Mouse (Mus musculus) layer of hippocampus, adult 9-10 months (tissue): ENCODE measurements around the gene Dennd1a.

Source experiments
- DNase-seq: peaks from one replicate; pipeline ENCODE4 v3.0.0; 2022; ENCODE audit warnings: low spot score

Dennd1a gene

GRCm38 (mm10) chr2:38164326-38165035, 122.7 kb downstream of the Dennd1a start:
- no peak for DNase-seq

- no peak for DNase-seq
Measured at GRCm38 (mm10) chr2:38162486-38162885, 124.7 kb downstream of the Dennd1a start.

DNA sequence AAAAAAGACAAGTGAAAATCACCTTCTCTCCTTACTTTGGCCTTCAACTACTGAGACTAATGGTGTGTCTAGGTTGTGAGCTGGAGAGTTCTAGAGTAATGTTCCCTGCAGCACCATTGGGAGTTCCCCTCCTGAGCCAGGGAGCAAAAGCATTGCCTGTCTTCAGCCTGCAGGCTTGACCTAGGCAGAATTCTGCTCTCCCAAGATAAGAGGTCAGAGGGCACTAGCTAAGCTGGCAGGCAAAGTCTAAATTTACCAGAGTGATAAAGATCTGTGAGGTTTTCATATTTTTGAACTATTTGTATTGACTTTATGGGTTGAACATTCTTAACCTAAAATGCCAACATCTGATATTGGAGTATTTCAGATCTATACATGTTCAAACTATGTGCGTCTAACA, 125.7 kb downstream of the Dennd1a start:
- DNase-seq, result no peak

DNA sequence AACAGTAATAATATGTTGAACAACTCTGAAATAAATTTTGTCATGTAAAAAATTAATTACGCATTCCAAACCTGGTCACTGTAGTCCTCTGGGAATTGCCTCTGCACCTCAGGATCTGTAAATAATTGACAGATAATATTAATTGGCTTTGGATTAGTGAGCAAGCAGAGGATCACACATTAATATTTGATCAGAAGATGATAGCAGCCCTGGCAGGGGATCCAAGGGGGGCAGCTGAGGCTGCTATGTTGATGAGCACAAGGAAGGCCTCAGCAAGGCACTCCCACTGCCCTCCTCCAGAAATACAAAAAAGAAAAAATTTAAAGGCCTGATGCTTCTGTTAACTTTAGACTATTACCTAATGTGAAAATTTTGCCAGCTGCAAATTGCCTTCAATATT, 127.5 kb downstream of the Dennd1a start:
- DNase-seq, result no peak

DNA sequence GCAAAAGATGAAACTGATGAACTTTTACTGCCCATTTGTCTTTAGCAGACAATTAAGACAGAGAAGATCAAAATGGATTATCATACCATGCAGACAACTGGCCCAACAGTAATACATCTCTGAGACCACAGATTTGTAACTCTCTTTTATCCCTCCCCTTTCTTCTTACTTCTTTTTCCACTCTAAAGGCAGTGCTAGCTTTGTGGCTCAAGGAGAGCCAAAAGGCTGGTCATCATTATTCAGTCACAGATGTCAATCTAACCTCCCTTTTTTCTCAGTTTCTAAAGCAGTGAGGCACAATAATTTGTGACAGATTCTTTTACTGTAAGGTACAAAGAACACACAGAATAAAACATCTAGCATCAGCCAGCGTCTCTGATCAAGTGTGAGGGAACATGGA, 130.2 kb downstream of the Dennd1a start:
- no peak for DNase-seq

GRCm38 (mm10) chr2:38156001-38156400, 131.2 kb downstream of the Dennd1a start:
- DNase-seq, result no peak

GRCm38 (mm10) chr2:38144831-38145230, 142.4 kb downstream of the Dennd1a start:
- DNase-seq, result no peak

GRCm38 (mm10) chr2:38144067-38144779, 143.0 kb downstream of the Dennd1a start:
- DNase-seq, result no peak

GRCm38 (mm10) chr2:38142905-38143304, 144.3 kb downstream of the Dennd1a start:
- DNase-seq, result no peak

DNA sequence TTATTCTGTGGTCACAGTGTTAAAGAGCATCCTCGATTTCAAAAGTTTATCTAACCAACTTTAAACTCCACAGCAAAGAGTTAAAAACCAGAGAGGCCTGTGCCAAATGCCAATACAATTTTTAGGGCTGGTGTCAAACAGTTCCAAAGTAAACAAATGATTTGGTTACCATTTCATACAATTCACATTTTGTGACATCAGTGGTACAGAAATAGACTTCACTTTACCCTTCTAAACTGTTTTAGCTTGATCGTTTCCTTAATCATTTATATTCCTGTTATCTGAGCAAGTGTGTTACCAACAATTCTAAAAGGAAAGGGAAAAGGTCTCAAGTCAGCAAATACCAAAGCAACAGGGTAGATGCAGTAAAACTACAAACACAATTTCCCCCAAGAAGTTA, 145.0 kb downstream of the Dennd1a start:
- DNase-seq, result no peak

DNA sequence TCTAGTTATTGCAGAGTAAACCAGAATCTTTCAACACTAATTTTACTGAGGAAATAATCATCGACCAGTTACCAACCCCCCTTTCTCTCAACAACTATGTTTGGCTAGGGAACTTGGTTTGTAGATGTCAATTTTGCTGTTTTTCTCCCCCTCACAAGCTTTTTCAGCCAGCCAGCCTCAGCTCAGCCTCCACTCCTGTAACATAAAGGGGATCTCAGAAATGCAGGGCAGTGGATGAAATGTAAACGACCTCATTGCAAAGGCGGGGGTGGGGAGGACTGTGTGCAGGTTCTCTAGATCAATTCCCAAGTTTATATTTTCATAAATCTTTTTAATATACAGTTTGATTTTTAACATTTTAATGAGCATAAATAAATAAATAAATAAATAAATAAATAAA, 147.7 kb downstream of the Dennd1a start:
- DNase-seq, result no peak

GRCm38 (mm10) chr2:38137086-38137485, 150.1 kb downstream of the Dennd1a start:
- no peak for DNase-seq

- DNase-seq, result no peak
Measured at GRCm38 (mm10) chr2:38135427-38135826, 151.8 kb downstream of the Dennd1a start.

- no peak for DNase-seq
Measured at GRCm38 (mm10) chr2:38133036-38133825, 154.0 kb downstream of the Dennd1a start.

GRCm38 (mm10) chr2:38132233-38132822, 154.9 kb downstream of the Dennd1a start:
- no peak for DNase-seq

DNA sequence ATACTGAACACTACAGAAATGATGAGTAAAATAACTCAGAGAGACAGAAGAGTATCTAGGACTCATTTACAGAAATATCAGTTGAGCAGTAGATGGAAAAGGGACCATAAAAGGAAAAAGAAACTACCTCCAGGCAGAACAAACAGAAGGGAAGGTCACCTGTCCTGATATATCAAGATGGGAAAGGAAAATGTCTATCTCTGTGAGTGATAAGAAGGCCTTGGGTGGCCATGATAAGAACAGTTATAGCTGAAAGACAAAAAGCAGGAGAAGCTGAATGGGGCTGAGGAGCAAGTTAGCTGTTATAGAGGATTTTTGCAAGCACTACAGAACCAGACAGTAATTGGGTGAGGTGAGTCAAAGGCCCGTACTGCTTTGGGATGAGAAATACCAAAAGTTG, 155.7 kb downstream of the Dennd1a start:
- no peak for DNase-seq

GRCm38 (mm10) chr2:38129961-38130802, 157.0 kb downstream of the Dennd1a start:
- no peak for DNase-seq

GRCm38 (mm10) chr2:38126383-38126732, 160.8 kb downstream of the Dennd1a start:
- DNase-seq, result no peak

DNA sequence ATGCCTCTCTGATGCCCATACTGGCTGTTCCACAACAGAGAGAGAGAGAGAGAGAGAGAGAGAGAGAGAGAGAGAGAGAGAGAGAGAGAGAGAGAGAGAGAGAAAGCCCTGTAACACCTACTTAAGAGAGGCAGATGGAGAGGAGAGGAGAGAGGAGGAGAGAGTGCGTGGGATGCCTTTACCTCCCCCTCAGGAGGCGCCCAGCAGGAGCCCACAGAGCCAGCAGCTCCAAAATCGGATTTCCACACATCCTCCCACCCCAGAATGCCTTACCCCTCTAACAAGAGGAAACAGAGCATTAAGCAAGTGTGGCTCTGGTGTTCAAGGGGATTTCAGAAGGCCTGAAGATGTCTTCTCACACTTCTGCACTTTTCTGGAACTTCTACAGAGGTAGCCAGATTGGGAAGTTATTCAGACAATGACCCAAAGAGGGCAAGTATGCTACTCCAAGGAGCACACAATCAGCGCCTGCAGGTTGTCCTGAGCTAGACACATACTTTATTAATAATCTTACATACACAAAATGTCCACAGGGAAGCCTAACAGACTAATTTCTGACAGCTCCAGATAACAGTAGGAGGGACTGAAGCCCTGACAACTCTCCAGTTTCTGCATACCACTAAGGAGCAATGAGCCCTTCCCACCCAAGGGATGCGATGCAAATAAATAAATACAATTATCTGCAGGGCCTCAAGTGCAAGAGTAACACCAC, 161.4 kb downstream of the Dennd1a start:
- no peak for DNase-seq

DNA sequence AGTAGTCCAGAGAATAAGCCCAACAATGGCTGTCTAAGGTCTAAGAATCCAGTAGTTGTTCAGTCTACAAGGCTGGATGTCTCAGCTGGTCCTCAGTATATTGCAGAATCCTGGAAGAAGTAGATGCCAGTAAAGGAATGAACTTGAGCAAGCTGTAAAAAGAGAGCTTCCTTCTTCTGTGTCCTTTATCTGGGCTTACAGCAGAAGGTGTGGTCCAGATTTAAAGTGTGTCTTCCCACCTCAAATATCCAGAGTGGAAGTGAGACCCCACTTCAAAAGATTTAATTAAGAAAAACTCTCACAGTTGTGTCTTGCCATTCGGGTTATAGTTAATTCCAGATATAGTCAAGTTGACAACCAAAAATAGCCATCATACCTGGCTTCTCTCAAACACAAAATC, 162.5 kb downstream of the Dennd1a start:
- DNase-seq, result no peak

DNA sequence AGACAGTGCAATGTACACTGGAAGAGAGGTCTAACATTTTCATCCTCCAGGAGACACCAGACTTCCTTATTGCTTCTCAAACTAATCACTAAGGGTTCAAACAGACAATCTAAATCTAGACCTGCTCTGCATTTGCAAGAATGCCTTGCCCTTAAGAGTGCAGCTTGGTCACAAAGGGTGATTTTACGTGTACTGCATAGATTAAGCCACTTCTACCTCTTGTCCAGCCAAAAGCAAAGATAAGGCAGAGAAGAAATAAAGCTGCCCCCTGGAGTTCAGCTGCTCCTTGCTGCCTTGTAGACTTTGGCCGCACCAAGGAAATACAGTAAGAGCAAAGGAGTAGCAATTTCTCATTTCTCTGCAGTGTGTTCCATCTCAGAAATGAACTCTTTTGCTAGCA, 172.2 kb downstream of the Dennd1a start:
- no peak for DNase-seq
